Mouse (Mus musculus): ENCODE results near the gene Ttc7b.

- TF ChIP-seq CTCF (IDR thresholded peaks at IDR 0.05; ENCODE audit: low read depth, low read length), result no peak
- no peak for TF ChIP-seq GATA1 (IDR thresholded peaks at IDR 0.05; ENCODE audit: borderline replicate concordance, low read length)
Measured at GRCm38 (mm10) chr12:100529651-100530050, 9.0 kb upstream of the Ttc7b start.
